Mouse (Mus musculus) adrenal gland, postnatal 36 days (tissue): ENCODE measurements around the gene Cwf19l1. TPM values are rescaled to one million over a fixed set of nuclear protein-coding genes. Genes with fewer than 3 reads are reported as not detected.
A peak's percentile ranks its signal among the peaks of the same experiment; 100 is the strongest.

ENCODE experiments used
- DNase-seq, 2 experiments: peaks; one replicate each; pipeline ENCODE4 v3.0.0; 2021; ENCODE audit warnings: mixed read lengths in 1 of 2
- long read RNA-seq, 2 experiments: library from polyadenylated mRNA; stranded (forward); transcript quantifications; one replicate each; pipeline ENCODE4 v2.0.0; 2021; ENCODE audit warnings: borderline sequencing depth in 2 of 2
- total RNA-seq, 2 experiments: library from RNA; stranded (reverse); gene quantifications; 2 replicates each; pipeline ENCODE4 v1.2.3; 2021

Gene Cwf19l1
- 10 to 100 TPM; 19.3 to 31.7 TPM for total RNA-seq
- long read RNA-seq, experiment 1, transcript Cwf19l1-201 (14 exons, 3,581 nt), result major isoform, 6 of 16 reads
- long read RNA-seq, experiment 1, partial matches to known transcripts, result 7 of 16 reads
- long read RNA-seq, experiment 1, other reads (novel, unspliced or antisense), result 3 of 16 reads
- long read RNA-seq, experiment 2, transcript Cwf19l1-201 (14 exons, 3,581 nt), result major isoform, 5 of 7 reads
- long read RNA-seq, experiment 2, partial matches to known transcripts, result 2 of 7 reads
- long read RNA-seq, experiment 2, other reads (novel, unspliced or antisense), result 0 of 7 reads

DNA sequence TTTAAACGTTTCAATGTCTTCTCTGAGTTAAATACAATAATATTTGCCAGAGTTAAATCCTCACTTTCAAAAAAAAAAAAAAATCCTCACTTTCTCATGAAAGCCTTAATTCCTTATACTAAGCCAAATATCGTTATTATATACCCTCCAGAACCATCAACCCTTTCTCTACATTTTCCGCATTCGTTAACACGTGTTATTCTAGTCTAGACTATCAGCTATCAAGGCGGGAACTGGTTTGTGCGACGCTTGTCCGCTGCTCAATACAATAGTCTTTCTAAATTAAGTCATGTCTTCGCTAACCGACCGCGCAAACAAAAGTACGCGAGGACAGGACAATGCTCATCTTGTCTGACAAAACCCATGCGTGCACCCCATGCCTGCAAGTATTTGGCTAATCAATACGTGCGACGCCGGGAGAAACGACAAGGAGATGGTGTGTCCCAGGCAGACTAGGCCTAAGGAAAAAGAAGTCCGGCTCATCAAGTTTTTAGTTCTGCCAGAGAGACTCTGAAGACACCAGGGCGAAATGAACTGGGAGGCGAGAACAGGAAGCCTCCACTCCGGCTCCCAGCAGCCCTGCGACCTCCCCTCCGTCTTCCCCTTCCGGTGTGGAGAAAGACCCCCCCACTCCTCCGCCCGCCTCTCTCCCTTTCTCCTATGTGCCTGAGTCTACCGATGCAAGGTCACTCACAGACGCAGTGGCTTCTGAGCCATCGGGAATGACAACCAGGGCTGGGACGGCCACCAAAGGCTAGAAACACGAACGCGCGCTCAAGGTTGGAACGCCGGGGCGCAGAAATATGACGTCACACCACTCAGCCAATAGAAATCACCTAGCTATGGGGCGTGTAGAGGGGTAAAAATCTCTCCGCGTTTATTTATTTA lies at the start of gene Cwf19l1:
TSS of gene Cwf19l1 (minus strand) at position 805 of the 888 bp plus-strand sequence.
- peak; percentile 87 to 89 for DNase-seq

DNA sequence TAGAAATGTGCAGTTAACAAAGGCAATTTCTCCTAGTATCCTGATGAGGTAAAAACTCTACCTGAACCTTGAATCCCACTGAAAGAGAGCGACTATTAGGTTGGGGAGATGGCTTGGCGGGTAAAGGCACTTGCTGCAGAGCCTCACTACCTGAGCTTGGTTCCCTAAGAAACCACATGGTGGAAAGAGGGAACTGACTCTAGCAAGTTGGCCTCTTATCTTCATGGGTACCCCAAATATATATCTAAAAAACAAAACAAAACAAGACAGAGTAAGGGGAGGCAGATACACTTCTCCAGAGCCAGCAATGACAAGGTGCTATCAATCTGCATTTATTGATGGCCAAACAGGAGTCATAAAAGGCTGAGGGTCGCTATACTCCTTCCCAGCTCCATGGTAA lies 48.3 kb upstream of the Cwf19l1 start:
- no peak for DNase-seq

DNA sequence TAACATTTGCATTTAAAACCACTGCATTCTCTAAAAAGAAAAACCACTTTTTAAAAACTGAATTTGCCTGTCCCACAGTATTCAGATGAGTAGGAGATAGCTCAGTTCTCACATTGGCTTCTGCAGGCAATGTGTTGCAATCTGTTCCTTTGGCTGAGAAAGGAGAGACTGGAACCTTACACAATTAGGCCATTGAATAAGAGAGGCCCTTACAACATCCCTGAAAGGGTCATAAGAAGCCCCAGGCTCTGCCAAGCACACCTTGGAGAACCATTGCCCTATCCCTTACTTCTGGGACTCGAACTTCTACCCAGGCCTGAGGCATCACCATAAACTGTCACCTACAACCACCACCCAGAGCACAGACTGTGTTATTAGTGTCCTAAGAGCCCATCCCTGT lies 44.8 kb upstream of the Cwf19l1 start:
- no peak for DNase-seq

DNA sequence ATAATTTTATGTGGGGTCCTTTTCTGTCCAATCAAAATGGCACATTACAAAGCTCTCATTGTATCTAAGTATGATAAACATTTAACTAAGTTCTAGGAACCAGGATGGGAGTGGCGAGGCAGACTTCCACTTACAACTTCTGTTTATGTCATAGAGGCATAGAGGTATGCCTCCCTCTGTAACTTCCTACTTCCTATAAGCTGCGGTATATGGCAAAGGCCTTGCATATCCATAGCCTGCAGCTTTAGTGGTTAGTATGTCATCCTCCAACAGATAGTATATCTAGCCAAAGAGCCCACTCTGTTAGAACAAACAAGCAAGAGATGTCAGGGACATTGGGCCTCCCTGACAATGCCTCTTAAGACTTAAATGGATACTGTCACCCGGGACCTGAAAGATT lies 41.1 kb upstream of the Cwf19l1 start:
- DNase-seq, result no peak

DNA sequence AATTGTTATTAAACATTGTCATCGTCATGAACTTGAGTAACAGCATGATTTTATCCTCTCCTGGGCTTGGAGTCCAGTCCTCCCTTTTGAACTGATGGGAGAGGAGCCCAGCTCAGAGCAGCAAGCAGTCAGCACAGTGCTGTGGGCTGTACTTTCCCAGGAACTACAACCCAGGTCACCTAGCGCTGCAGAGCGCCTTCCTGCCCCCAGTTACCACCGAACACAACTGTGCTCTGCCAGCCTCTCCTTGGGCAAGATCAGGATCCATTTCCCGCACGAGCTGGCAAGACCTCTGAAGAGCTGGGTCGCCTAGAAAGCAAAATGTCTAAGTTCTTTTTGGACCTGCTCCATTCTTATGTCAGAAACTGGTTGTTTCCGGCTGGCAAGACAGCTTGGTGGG lies 39.2 kb upstream of the Cwf19l1 start:
- no peak for DNase-seq

DNA sequence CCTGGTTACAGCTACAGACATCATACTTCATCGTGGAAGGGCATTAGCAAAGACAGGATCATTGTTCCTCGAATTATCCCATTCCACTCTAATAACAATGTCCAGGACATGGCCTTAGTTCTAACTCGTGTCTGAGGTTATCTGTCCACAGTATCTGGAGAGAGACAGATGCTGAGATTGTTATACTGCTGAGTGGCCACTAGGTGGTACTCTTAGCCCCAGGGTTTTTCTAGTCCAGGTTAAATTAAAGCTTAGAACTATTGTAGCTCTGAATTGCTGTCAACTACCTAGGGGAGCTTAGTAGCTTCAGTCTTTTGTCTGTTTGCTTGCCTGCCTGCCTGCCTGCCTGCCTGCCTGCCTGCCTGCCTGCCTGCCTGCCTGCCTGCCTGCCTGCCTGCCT lies 25.8 kb upstream of the Cwf19l1 start:
- no peak for DNase-seq

DNA sequence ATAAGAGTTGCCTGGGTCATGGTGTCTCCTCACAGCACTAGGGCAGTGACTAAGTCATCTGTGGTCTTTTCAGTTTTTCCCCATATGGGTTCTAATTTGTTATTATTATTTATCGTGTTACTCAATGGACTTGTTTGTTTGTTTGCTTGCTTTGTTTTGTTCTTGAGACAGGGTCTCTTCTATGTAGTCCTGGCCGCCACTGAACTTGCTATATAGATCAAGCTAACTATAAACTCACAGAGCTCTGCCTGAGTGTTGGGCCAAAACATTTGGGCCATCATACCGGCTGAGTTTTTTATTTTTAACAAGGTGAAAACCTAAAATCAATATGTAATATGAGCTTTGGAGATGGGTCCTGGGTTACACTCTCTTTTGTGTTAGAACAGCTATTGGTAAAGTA lies 23.7 kb upstream of the Cwf19l1 start:
- no peak for DNase-seq

DNA sequence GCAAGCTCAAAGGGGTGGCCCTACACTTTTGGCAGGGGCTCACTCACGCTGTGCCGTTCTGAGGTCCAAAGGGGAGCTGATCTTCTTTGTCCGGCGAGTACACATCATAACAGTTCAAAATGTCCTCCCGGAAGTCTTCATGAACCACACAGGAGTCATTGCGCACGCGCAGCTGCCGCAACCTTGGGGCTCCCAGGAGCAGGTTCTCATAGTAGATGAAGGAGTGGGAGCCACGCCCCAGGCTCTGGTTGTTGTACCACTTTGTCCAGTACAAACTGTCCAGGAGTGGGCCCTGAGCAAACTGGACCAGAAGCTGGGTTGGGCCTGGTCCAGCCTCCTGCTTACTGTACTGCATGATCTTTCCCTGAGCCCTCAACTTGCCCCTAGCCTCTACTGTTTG lies 21.3 kb upstream of the Cwf19l1 start:
- no peak for DNase-seq

DNA sequence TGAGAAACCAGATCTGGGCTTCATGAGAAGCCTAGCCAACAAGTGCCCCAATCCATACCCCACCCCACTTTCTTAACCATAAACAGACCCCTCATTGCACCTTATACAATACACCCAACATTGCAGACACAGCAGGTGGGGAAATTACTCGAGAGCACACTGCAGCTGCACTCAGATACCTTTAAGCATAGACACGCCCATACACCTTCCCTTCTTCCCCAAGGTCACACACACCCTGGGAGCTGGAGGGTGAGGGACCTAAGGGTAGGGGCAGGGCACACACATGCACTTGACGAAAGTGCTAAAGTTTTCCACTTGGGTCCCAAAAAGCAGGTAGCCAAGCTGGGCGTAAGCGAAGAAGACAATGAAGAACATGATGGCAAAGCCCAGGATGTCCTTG lies 18.1 kb upstream of the Cwf19l1 start:
- DNase-seq, result no peak

DNA sequence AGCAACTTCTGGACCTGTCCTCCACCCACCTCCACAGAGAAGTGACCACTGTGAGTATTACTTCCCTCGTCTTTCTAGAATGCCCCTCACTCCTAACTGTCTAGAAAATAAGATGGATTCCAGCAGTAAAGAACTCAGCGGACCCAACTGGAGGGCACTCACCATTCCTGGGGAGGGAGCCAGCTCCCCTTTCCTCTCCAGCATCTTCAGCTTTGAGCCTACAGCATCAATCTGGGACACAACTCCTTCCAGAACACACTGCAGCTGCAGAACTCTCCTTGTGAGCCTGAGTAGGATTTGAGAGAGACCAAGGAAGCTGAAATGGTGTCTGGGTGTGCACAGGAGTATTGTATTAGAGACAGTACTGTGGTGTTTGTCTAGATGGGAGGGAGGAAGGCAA lies 13.3 kb upstream of the Cwf19l1 start:
- DNase-seq, result no peak

DNA sequence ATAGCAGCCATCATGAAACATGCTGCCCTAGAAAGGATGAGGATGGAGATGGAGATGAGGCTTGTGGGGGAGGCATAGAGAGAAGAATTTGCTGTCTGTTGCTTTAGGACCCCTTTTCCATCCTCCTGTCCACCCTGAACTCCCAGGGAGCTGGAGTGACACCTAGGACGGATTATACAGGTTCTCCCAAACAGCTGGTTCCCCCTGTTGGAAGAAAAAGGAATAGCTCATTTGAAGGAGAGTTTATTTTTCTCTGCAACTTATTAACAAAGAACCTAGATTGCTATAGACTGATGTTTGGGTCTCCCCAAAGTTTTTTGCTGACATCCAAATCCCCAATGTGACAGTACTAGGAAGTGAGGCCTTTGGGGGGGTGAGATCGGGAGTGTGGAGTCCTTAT lies 12.7 kb upstream of the Cwf19l1 start:
- no peak for DNase-seq

DNA sequence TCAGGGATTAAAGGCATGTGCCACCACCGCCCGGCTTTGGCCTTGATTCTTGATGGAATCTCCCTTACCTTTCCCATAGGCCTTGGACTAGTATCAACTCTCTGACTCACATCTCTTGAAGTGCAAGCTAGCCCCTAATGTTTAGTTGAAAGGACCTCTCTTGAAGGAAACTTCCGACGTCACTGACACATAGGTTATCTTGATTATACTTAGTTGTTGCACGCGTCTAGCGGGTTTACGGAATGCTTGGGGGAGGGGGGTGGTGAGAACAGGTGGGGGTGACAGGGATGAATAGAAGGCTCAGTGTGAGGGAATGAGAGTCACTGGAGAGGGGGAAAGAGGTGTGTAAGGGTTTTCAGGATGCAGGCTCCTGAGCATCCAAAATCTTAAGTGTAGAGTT lies 11.3 kb upstream of the Cwf19l1 start:
- DNase-seq, result no peak

DNA sequence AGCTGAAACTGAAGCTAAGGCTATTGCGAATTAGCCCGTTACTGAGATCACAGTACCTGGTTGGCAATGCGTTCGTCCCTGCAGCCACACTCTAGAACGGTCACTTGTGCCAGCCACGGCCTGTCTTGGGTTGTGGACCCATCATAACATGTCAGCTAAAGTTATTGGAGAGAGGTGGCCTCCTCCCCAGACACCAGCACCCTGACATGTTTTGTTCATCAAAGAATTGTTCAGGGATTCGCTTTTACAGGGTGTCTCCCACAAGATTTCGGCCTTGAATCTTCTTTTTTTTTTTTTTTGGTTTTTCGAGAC lies 10.8 kb upstream of the Cwf19l1 start:
- DNase-seq, result no peak

DNA sequence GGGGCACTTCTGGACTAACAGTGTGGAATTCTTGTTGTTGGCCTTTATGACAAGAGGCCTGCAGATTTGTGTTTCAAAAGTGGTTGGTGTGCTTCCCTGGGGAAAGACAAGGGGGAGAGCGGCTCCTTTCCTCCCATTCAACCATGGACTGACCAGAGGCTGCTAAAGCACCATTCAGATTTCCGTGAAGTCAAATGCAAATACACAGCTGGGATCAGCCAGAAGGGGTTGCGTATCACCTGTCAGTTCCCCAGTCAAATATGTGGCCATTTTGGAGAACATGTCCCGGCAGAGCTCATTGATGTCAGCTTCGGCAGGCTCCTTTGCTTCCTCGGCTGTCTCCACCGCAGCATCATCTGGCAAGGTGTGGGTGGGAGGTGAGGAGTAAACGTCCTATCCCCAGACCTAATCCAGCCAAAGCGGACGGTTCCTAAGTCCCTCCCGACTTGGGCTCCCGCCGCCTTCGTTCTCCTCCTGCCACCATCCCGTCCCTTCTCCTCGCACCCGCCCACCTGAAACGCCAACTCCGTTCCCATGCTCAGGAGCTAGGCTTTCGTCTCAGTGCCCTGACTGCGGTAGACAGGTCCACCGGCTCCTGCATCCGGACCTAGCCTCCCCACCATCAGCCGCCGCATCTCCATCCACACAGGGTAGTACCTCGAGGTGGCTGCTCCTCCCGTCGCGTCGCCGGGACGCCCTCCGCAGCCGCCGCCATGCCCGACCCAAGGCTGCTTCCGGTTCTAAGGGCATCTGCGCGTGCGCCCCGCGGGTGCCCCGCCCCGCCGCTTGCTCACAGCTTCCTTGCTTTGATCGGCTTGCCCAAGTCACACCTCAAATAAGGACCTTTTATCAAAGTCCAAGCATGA lies 10.3 kb upstream of the Cwf19l1 start, which contains the start of gene Bloc1s2:
TSS of gene Bloc1s2 (minus strand) at position 745 of the 866 bp plus-strand sequence.
- DNase-seq, result peak; percentile 93 to 95

DNA sequence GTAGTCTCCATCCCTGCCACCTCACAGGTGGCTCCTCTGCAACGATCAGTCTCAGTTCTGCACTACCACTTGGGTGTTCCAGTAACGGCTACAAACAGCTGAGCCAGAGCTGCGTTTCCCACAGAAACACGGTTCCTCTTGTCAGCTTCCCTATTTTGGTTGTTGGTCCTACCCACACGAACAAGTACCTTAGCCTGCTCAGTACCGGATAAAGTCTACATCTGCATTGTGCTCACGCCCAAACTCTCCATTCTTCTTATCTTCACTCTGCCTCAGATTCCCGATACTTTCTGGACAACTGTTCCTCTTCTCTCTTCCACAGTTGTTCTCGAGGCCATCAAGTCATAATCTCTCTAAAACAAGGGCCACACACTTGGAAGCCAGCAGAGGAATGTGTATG lies 8.7 kb upstream of the Cwf19l1 start:
- no peak for DNase-seq

DNA sequence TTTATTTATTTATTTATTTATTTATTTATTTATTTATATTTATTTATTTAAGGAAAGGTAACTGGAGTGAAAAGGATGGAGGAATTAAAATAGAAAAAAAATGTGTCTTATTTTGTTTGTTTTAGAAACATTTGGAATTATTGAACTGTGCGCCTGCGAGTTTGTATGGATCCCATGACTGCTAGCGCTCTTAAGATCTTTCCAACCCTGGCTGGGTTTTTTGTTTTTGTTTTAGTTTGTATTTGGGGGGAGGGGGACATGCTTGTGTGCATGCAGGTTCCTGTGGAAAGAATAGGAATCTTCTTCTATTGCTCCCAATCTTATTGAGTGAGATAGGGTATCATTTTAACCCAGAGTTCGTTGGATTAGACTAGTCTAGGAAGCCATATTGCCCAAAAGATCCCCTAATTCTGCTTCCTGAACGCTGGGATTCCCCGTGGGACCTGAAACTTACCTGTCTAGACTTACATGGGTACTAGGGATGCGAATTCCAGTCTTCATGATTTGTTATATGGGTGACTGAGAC lies 347 bp upstream of the Cwf19l1 start:
- no peak for DNase-seq

DNA sequence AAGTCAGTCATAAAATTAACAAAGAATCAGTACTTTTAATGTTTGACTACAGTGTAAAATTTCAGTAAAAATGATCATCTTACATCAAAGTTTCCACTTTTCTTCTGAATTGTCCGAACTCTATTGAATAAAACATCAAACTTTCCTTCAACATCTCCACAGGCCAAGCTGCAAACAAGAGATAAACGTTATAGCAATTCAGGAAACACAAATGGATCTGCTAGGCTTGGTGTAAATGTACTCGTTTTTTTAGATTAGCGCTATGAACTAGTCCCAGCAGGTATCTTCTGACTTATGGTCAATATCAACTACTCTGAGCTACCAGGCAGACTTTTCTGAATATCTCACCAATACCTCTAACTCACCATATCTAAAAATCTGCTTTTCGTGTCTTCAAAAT lies 2.8 kb downstream of the Cwf19l1 start:
- DNase-seq, result no peak

DNA sequence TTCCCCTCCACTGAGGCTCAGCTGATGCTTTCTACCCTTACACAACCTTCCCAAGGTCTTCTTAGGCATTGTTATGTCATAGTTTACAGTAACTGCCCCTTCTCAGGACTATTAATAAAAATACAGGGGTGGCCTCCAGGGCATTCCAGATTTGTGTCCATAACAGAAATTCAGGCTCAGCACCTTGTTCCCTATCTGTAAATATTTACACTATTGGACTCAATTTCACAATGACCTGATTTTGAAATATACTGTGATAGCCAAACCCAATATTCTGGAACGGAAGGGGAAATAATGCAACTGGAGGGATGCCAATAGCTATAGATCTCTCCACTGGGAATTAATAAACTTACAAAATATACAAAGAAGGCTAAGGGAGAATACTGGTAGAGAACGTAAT lies 7.1 kb downstream of the Cwf19l1 start:
- DNase-seq, result no peak

DNA sequence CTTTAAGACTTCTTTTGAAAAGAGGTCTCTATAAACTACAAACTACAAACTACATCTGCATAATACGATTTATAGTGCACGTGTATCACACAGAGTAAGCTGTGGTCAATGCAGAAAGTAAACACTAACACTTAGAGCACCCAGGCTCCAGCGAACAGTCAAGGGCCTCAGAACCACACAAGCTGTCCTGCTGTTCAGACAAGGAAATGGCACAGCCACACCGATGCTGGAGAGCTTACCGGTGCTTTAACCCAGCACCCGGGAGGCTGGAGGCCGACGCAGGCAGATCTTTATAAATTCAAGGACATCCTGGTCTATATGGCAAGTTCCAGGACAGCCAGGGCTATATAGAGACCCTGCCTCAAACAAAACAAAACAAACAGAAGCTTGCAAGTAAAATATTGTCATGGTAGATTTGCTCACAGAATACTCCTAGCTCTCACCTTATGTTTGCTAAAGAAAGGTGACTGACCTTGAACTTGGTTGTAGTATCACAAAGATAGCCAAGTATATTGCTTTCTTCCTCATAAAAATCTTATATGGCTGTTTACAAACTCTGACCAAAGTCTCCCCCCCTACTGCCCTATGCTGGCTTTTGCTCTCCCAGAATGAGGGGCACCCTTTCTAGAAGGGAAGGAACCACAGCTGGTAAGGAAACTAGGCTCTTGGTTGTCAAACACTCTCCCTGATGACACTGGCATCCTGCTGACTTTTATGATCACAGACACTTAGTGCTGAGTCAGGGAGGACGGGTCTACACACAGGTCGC lies 7.8 kb downstream of the Cwf19l1 start:
- no peak for DNase-seq

DNA sequence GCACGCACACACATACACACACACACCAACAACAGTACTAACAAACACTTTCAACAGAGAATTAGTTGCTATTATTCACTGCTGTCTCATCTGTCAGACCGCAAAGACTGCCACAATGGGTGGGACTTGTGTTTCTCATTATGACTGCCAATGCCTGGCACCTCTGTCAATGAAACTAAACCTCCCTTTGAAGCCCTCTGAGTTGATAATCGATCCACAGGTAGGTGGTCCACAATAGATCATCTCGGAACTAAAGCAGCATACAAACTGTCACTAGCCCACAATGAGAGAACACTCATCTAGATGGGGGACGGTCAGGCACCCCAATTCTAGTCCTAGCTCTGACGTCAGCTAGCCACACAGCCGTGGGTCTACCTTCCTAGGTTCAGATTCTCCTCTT lies 14.5 kb downstream of the Cwf19l1 start:
- no peak for DNase-seq

DNA sequence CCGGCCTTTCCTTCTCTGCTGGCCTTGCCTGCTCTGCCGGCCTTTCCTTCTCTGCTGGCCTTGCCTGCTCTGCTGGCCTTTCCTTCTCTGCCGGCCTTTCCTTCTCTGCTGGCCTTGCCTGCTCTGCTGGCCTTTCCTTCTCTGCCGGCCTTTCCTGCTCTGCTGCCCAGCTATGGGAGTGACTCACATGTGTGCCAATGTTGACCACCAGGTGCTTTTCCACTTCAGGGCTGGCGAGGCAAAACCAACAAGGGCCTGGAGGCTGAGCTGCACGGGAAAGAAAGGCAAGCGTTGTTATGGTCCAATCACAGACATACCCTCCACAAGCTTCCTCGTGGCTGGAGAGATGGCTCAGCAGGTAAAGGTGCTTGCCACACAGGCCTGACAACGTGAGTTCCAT lies 15.0 kb downstream of the Cwf19l1 start:
- DNase-seq, result peak; percentile 54 to 69

DNA sequence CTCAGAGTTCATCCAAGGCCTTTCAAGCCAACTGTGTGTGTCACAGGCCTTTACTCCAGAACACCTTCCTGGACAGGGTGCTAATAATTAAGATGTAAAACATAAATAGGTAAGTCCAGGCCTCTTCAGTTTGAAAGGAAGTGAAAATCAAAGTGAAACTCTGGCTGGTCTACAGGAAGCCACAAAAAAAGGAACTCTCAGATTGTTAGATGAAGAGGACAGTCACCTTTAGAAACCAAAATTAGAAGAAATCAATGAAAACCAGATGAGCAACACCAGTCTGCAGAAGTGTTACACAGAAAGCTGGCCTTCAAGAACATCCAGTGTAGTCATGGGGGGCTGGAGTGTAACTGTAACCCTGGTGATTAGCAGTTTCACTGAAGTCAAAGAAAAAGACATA lies 17.9 kb downstream of the Cwf19l1 start:
- no peak for DNase-seq
